ENCODE assay signal across 19 mouse cellular contexts in genomic region chr7:100231661-100232060, GRCm38 (mm10). TPM values are rescaled to one million over a fixed set of nuclear protein-coding genes. Genes with fewer than 3 reads are reported as not detected.
DNase-seq lines count a peak whose midpoint lies in the region; ATAC-seq and TF ChIP-seq lines count a peak whose summit lies in the region.
"Had no signal": no experiment of that assay in that cellular context is flagged by ENCODE, and none has a peak within 500 bp of the region (broad histone marks: within the 10 kb centered on the region; RNA-seq: fewer than 3 reads in every experiment).

No protein-coding gene starts in this region.

- H3K4me1 ChIP-seq in limb, embryonic 14.5 days (ENCODE audit: control insufficient read depth, insufficient read depth, low read length): peaks cover 6% of the 10 kb centered on the region; the same call in 1 of the 2 replicates
- 0 out of 2 replicates have a peak, but pooled peaks cover 4% of the 10 kb centered on the region for H3K4me1 ChIP-seq in limb, embryonic 10.5 days

- no peaks in the 10 kb centered on the region for H3K36me3 ChIP-seq in limb, embryonic 14.5 days (ENCODE audit: control insufficient read depth, insufficient read depth, low read length)
- H3K36me3 ChIP-seq in limb, embryonic 10.5 days: no peaks in the 10 kb centered on the region
- H3K36me3 ChIP-seq: embryonic facial prominence, embryonic 13.5 days; forebrain, embryonic 15.5 days had no signal

- ATAC-seq in limb, embryonic 14.5 days (ENCODE audit: low FRiP score, low read depth): no peak
- ATAC-seq: forebrain, embryonic 13.5 days; forebrain, embryonic 15.5 days; forebrain, postnatal 0 days had no signal

- no peak overlapping the region for H3K27ac ChIP-seq in limb, embryonic 14.5 days (replicated peaks; ENCODE audit: low read depth, low read length)
- H3K27ac ChIP-seq in limb, embryonic 10.5 days: no peak overlapping the region
- H3K27ac ChIP-seq: embryonic facial prominence, embryonic 13.5 days; forebrain, embryonic 13.5 days; forebrain, embryonic 15.5 days had no signal

- H3K4me3 ChIP-seq in limb, embryonic 14.5 days (replicated peaks; ENCODE audit: low read length): no peak overlapping the region
- no peak overlapping the region for H3K4me3 ChIP-seq in limb, embryonic 10.5 days
- H3K4me3 ChIP-seq: embryonic facial prominence, embryonic 13.5 days; forebrain, embryonic 13.5 days; forebrain, embryonic 15.5 days had no signal

- WGBS in limb, embryonic 14.5 days: 25% methylated on average over 1 of the region's 1 CpGs
- WGBS in limb, embryonic 10.5 days: 47% methylated on average over 1 of the region's 1 CpGs

- no peak overlapping the region for H3K4me2 ChIP-seq in limb, embryonic 14.5 days (replicated peaks; ENCODE audit: low read depth, low read length, severe bottlenecking)
- H3K4me2 ChIP-seq: embryonic facial prominence, embryonic 13.5 days; forebrain, embryonic 13.5 days; forebrain, embryonic 15.5 days had no signal

- no peaks in the 10 kb centered on the region for H3K27me3 ChIP-seq in limb, embryonic 14.5 days (ENCODE audit: control insufficient read depth, insufficient read depth, low read length)
- H3K27me3 ChIP-seq in limb, embryonic 10.5 days (ENCODE audit: low read depth, poor library complexity, severe bottlenecking): no peaks in the 10 kb centered on the region
- H3K27me3 ChIP-seq: embryonic facial prominence, embryonic 13.5 days; forebrain, embryonic 13.5 days; forebrain, embryonic 15.5 days had no signal

- no peaks in the 10 kb centered on the region for H3K9me3 ChIP-seq in limb, embryonic 14.5 days (ENCODE audit: control insufficient read depth, low read length)
- H3K9me3 ChIP-seq in limb, embryonic 10.5 days (replicated peaks): no peaks in the 10 kb centered on the region
- H3K9me3 ChIP-seq: embryonic facial prominence, embryonic 13.5 days; forebrain, embryonic 13.5 days; forebrain, embryonic 15.5 days had no signal

- intact Hi-C loops in left cerebral cortex, postnatal 36 days (cut with DNase I): no loop called here

- TF ChIP-seq POLR2A in limb, embryonic 14.5 days (IDR thresholded peaks at IDR 0.05; ENCODE audit: borderline replicate concordance, extremely low read depth, insufficient read depth, insufficient read length): no peak

- peak; percentile 17 for DNase-seq in cerebellum, adult 9-11 months
- DNase-seq in cerebellum, adult 11-12 months: no peak
- DNase-seq in heart, adult 11 months: peak; percentile 17
- no peak for DNase-seq in heart, adult 9 months (ENCODE audit: low spot score in 2 of 2)
- peak; percentile 15 for DNase-seq in limb, embryonic 14.5 days (ENCODE audit: low spot score)
- DNase-seq in limb, embryonic 10.5 days (ENCODE audit: low spot score): no peak
- DNase-seq in brain, adult 2 months (ENCODE audit: low read depth, low spot score): peak; percentile 50
- DNase-seq in left cerebral cortex, postnatal 36 days (ENCODE audit: low spot score in 2 of 2): no peak
- DNase-seq: adrenal gland, adult 2 months; adrenal gland, postnatal 10 days; adrenal gland, postnatal 25 days; cerebellum, adult 2 months; cerebellum, adult 9-10 months; forebrain, postnatal 0 days had no signal

- H3K9ac ChIP-seq in limb, embryonic 14.5 days (ENCODE audit: low read depth, low read length, severe bottlenecking): no peak overlapping the region
- H3K9ac ChIP-seq: embryonic facial prominence, embryonic 13.5 days; forebrain, embryonic 13.5 days; forebrain, embryonic 15.5 days; forebrain, postnatal 0 days had no signal

RNA-seq across cellular contexts. Expression of gene Pgm2l1, which starts 4.5 kb away (rescaled TPM):
- 4.9 and 5.1 TPM in 2 replicates for polyA plus RNA-seq in limb, embryonic 14.5 days (2012; rRNA removed)
- polyA plus RNA-seq in limb, embryonic 14.5 days (2014; fragmentation: Nextera tagmentation; extraction: Ambion mirVana): 3.2 and 4.1 TPM in 2 replicates
- 1.9 and 3.3 TPM in 2 replicates for polyA plus RNA-seq in limb, embryonic 10.5 days (2016; fragmentation: Nextera tagmentation; extraction: Ambion mirVana)
- 100 to 1,000 TPM; 294 to 308 TPM for total RNA-seq in left cerebral cortex, postnatal 36 days (2021)

RNA-seq across cellular contexts. Expression of gene P4ha3, which starts 53.7 kb away (rescaled TPM):
- 48.7 and 66.0 TPM in 2 replicates for polyA plus RNA-seq in limb, embryonic 14.5 days (2012; rRNA removed)
- polyA plus RNA-seq in limb, embryonic 14.5 days (2014; fragmentation: Nextera tagmentation; extraction: Ambion mirVana): 28.1 and 30.7 TPM in 2 replicates
- polyA plus RNA-seq in limb, embryonic 10.5 days (2016; fragmentation: Nextera tagmentation; extraction: Ambion mirVana): 1.1 and 2.4 TPM in 2 replicates
- total RNA-seq in left cerebral cortex, postnatal 36 days (2021): 1 to 10 TPM; 5.4 to 5.9 TPM

RNA-seq across cellular contexts. Expression of gene Kcne3, which starts 55.4 kb away (rescaled TPM):
- 17.3 and 21.8 TPM in 2 replicates for polyA plus RNA-seq in limb, embryonic 14.5 days (2012; rRNA removed)
- 8.7 and 10.7 TPM in 2 replicates for polyA plus RNA-seq in limb, embryonic 14.5 days (2014; fragmentation: Nextera tagmentation; extraction: Ambion mirVana)
- 18.0 and 19.4 TPM in 2 replicates for polyA plus RNA-seq in limb, embryonic 10.5 days (2016; fragmentation: Nextera tagmentation; extraction: Ambion mirVana)
- under 1 TPM; 0.35 to 0.57 TPM for total RNA-seq in left cerebral cortex, postnatal 36 days (2021)
- total RNA-seq: ES-E14; forebrain, postnatal 0 days had no signal
- polyA plus RNA-seq: C2C12; cerebellum, adult 2 months; forebrain, postnatal 0 days had no signal

Comparison
In these comparisons a context has a peak if more than half of its experiments do, and no peak if none do; other contexts are left out.
1. DNase-seq: peak in cerebellum, adult 9-11 months (single experiment), heart, adult 11 months (single experiment), limb, embryonic 14.5 days (single experiment) and brain, adult 2 months (single experiment); none in cerebellum, adult 11-12 months (single experiment), heart, adult 9 months (0 of 2), limb, embryonic 10.5 days (single experiment) and left cerebral cortex, postnatal 36 days (0 of 2).